Mouse (Mus musculus) lung, embryonic 15.5 days (tissue): ENCODE measurements around the gene Polk. TPM values are rescaled to one million over a fixed set of nuclear protein-coding genes. Genes with fewer than 3 reads are reported as not detected.

ENCODE experiments used
- ATAC-seq: fragments of 200-750 bp; cut with Nextera tagmentation; 2 replicates; pipeline ENCODE4 v1.8.0; 2017; ENCODE audit warnings: moderate number of reproducible peaks, borderline replicate concordance; ENCODE audit not compliant: low FRiP score, low TSS enrichment; ENCODE audit errors: extremely low read depth
- H3K27ac ChIP-seq: fragments of 300-500 bp; sonication (generic); 2 replicates; pipeline ENCODE4 v1.5.1; 2015; ENCODE audit warnings: moderate library complexity, mild to moderate bottlenecking, inconsistent platforms
- H3K27me3 ChIP-seq: fragments of 300-500 bp; sonication (generic); 2 replicates; pipeline ENCODE4 v1.6.1; 2015; ENCODE audit warnings: inconsistent platforms
- H3K36me3 ChIP-seq: fragments of 300-500 bp; sonication (generic); 2 replicates; pipeline ENCODE4 v1.6.1; 2015; ENCODE audit warnings: inconsistent platforms
- H3K4me1 ChIP-seq: fragments of 300-500 bp; sonication (generic); 2 replicates; pipeline ENCODE4 v1.6.1; 2015; ENCODE audit warnings: inconsistent platforms
- H3K4me2 ChIP-seq: fragments of 300-500 bp; sonication (generic); 2 replicates; pipeline ENCODE4 v1.6.1; 2015; ENCODE audit warnings: inconsistent platforms, mild to moderate bottlenecking, moderate library complexity
- H3K4me3 ChIP-seq: fragments of 300-500 bp; sonication (generic); 2 replicates; pipeline ENCODE4 v1.5.1; 2015; ENCODE audit warnings: mild to moderate bottlenecking, inconsistent platforms
- H3K9ac ChIP-seq: fragments of 300-500 bp; sonication (generic); 2 replicates; pipeline ENCODE4 v1.6.1; 2015; ENCODE audit warnings: inconsistent platforms
- H3K9me3 ChIP-seq: fragments of 300-500 bp; sonication (generic); 2 replicates; pipeline ENCODE4 v1.6.1; 2016; ENCODE audit warnings: inconsistent platforms
- WGBS: fragments of 180-500 bp; shearing (Covaris S2); methylation state at CpG from one replicate; pipeline ENCODE4 v1.1.7; 2015; 5-methylcytosine and 5-hydroxymethylcytosine counted together
- polyA plus RNA-seq: library from polyadenylated mRNA; unstranded; fragments of >200 nt; fragmentation: Nextera tagmentation; extraction: Ambion mirVana; gene quantifications from 2 replicates; pipeline ENCODE4 v1.2.1, GENCODE M21; 2015

The Polk gene
- polyA plus RNA-seq, 1 experiment from 2014 or later, result 8.7 TPM

DNA sequence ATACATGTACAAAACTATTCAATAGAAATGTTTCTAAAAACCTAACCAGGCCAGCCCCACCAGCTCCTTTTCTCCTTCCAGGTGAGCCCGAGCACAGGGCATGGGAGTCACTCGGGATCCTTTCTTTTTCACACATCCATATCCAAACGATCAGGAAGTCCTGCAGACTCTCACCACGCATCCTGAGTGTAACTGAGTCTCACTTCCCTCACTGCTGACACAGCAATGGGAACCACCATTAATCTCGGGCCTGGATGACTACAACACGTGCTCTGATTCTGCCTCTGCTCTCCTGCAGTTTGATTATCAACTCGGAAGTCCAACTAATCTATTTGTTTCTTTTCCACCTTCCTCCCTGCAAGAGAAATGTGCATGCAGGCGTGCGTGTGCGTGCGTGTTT, 14.5 kb downstream of the Polk start:
- ATAC-seq, result no peak
- H3K4me2 ChIP-seq, result no peak overlapping the region
- H3K9me3 ChIP-seq, result no peaks in the 10 kb centered on the region
- no peak overlapping the region for H3K9ac ChIP-seq
- peaks cover 3% of the 10 kb centered on the region; the same call in 1 of the 2 replicates for H3K4me1 ChIP-seq
- H3K27ac ChIP-seq, result no peak overlapping the region
- 0 out of 2 replicates have a peak, but pooled peaks cover 3% of the 10 kb centered on the region for H3K36me3 ChIP-seq
- no peak overlapping the region for H3K4me3 ChIP-seq
- no peaks in the 10 kb centered on the region for H3K27me3 ChIP-seq
- 83% methylated on average over 11 of the region's 11 CpGs for WGBS

GRCm38 (mm10) chr13:96527022-96527421, 15.4 kb downstream of the Polk start:
- Histone ChIP-seq H3K27ac (no peak overlapping the region), H3K27me3 (no peaks in the 10 kb centered on the region), H3K36me3 (0 out of 2 replicates have a peak, but pooled peaks cover 3% of the 10 kb centered on the region), H3K4me2 (no peak overlapping the region), H3K9ac (no peak overlapping the region), H3K4me3 (no peak overlapping the region), H3K9me3 (no peaks in the 10 kb centered on the region), H3K4me1 (peaks cover 3% of the 10 kb centered on the region; the same call in 1 of the 2 replicates)
- no peak for ATAC-seq
- WGBS, result 92% methylated on average over 3 of the region's 3 CpGs

- Histone ChIP-seq H3K27me3 (no peaks in the 10 kb centered on the region), H3K9me3 (no peaks in the 10 kb centered on the region), H3K9ac (no peak overlapping the region), H3K36me3 (no peaks in the 10 kb centered on the region), H3K4me1 (0 out of 2 replicates have a peak, but pooled peaks cover 6% of the 10 kb centered on the region), H3K4me2 (no peak overlapping the region), H3K4me3 (no peak overlapping the region), H3K27ac (no peak overlapping the region)
- WGBS, result 88% methylated on average over 3 of the region's 3 CpGs
- no peak for ATAC-seq
These were observed 21.1 kb downstream of the Polk start for GRCm38 (mm10) chr13:96521294-96521693.

GRCm38 (mm10) chr13:96517335-96517734, 25.0 kb downstream of the Polk start:
- H3K36me3 ChIP-seq, result no peaks in the 10 kb centered on the region
- ATAC-seq, result peak; percentile 32; the same call in 1 of the 2 replicates

GRCm38 (mm10) chr13:96516249-96516648, 26.1 kb downstream of the Polk start:
- Histone ChIP-seq H3K4me3 (no peak overlapping the region), H3K4me2 (no peak overlapping the region), H3K9me3 (no peaks in the 10 kb centered on the region), H3K27ac (no peak overlapping the region), H3K36me3 (no peaks in the 10 kb centered on the region), H3K27me3 (no peaks in the 10 kb centered on the region), H3K4me1 (peaks cover 23% of the 10 kb centered on the region; the same call in 1 of the 2 replicates), H3K9ac (no peak overlapping the region)
- no peak for ATAC-seq
- WGBS, result 94% methylated on average over 9 of the region's 9 CpGs

More at GRCm38 (mm10) chr13:96517335-96517734, 25.0 kb downstream of the Polk start:
- Histone ChIP-seq H3K9ac (no peak overlapping the region), H3K4me1 (peaks cover 13% of the 10 kb centered on the region; the same call in 1 of the 2 replicates), H3K27ac (no peak overlapping the region), H3K4me3 (no peak overlapping the region), H3K9me3 (no peaks in the 10 kb centered on the region), H3K4me2 (no peak overlapping the region), H3K27me3 (no peaks in the 10 kb centered on the region)
- 55% methylated on average over 2 of the region's 2 CpGs for WGBS

DNA sequence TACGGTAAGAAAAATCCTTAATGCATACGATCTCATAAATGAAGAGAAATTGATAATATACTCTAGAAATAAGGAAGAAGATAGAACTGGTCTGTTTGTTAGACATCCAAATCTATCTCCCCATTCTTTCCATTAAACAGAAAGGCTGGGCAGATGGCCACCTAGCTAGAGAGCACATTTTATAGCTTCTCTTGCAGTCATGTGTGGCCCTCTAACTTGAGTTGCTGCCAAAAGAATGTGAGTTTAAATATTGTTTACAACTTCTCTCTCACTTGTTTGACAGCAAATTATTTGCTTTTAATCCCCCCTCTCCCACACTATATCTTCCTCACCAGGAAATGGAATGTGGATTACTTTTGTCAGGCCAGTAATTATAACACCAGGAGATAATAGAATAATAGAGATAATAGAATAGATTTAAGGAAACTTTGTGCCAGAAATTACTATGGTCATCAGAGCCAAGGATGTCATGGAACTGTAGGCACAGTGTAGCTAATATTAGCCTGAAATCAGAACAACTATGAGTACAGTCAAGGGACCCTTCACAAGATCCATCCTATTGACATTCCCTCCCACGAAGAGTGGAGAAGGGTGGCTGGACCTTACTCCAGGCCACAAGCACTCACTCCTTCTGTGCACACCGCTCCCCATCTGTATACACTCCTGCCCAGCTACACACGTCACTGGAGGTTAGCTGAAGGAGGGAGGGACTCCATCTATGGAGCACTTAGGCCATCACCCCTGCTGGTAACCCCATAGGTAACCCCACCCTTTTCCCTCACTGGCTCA, 28.0 kb downstream of the Polk start:
- Histone ChIP-seq H3K9me3 (no peaks in the 10 kb centered on the region), H3K4me3 (no peak overlapping the region), H3K27me3 (0 out of 2 replicates have a peak, but pooled peaks cover under 1% of the 10 kb centered on the region), H3K36me3 (no peaks in the 10 kb centered on the region), H3K4me1 (peaks cover 25% of the 10 kb centered on the region; the same call in 1 of the 2 replicates), H3K9ac (no peak overlapping the region), H3K4me2 (no peak overlapping the region), H3K27ac (peak overlapping the region; percentile 47; the same call in 1 of the 2 replicates)
- ATAC-seq, result peak; percentile 79; the same call in 1 of the 2 replicates
- 40% methylated on average over 5 of the region's 5 CpGs for WGBS

DNA sequence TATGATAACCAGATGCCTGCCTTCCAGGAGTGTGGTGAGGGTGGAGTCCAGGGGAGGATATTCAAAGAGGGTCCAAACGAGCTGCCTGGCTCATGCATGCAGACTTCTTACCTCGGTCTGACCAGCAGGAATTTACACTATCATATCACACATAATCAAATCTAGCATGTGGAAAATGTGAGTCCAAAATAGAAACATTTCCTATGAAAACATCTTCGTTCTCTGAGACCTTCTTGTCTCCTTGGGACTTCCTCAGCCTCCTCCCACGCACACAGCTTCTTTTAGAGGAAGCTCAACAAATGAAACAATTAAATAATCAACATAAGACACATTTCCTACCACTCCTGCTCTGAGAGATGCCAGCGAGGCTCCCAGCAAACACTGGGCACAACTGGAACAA, 30.5 kb downstream of the Polk start:
- Histone ChIP-seq H3K9me3 (no peaks in the 10 kb centered on the region), H3K4me1 (peaks cover 27% of the 10 kb centered on the region), H3K4me3 (no peak overlapping the region), H3K27ac (no peak overlapping the region), H3K36me3 (no peaks in the 10 kb centered on the region), H3K9ac (no peak overlapping the region), H3K4me2 (no peak overlapping the region), H3K27me3 (0 out of 2 replicates have a peak, but pooled peaks cover 3% of the 10 kb centered on the region)
- WGBS, result 30% methylated on average over 5 of the region's 5 CpGs
- ATAC-seq, result no peak

DNA sequence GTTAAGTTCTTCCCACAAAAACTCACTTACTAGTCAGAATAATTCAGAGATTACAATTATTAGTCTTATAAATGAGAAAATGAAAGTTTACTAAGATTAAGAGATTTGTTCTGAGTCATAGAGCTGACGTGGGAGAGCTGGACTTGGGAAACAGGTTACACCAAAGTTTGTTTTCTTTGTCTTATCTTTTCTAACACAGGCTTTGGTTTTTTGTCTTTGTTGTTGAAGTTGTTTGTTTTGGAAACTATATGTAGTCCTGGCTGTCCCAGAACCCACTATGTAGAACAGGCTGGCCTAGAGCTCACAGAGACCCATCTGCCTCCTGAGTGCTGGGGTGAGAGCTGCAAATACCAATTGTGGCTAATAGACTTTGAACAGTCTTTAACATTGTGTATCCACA, 31.1 kb downstream of the Polk start:
- Histone ChIP-seq H3K27ac (no peak overlapping the region), H3K4me3 (no peak overlapping the region), H3K4me2 (no peak overlapping the region), H3K36me3 (no peaks in the 10 kb centered on the region), H3K4me1 (peaks cover 25% of the 10 kb centered on the region), H3K9ac (no peak overlapping the region), H3K9me3 (no peaks in the 10 kb centered on the region), H3K27me3 (0 out of 2 replicates have a peak, but pooled peaks cover 3% of the 10 kb centered on the region)
- 59% methylated on average over 1 of the region's 1 CpGs for WGBS
- no peak for ATAC-seq

DNA sequence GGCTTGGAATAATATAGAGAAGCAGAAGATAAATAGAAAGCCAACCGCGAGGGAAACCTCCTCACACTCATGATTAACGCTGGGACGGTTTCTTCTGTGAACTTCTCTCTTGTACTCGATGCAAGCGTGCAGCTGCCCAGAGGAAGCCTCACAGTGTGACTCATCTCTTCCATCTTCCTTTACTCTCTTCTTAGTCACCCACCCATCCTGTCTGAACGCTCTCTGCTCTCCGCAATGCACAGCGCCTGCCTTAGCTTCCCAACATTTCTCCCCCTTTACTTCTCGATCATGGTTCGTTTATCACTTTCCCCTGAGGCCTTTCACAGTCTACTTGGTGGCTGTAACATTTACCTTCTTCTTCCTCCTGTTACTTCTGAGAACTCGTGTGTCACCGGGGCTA, 31.7 kb downstream of the Polk start:
- no peak overlapping the region for H3K4me3 ChIP-seq
- no peak overlapping the region for H3K27ac ChIP-seq
- H3K9ac ChIP-seq, result no peak overlapping the region
- no peak overlapping the region for H3K4me2 ChIP-seq
- no peaks in the 10 kb centered on the region for H3K36me3 ChIP-seq
- WGBS, result 79% methylated on average over 13 of the region's 13 CpGs
- peaks cover 25% of the 10 kb centered on the region for H3K4me1 ChIP-seq
- no peak for ATAC-seq
- no peaks in the 10 kb centered on the region for H3K9me3 ChIP-seq
- 0 out of 2 replicates have a peak, but pooled peaks cover 3% of the 10 kb centered on the region for H3K27me3 ChIP-seq

DNA sequence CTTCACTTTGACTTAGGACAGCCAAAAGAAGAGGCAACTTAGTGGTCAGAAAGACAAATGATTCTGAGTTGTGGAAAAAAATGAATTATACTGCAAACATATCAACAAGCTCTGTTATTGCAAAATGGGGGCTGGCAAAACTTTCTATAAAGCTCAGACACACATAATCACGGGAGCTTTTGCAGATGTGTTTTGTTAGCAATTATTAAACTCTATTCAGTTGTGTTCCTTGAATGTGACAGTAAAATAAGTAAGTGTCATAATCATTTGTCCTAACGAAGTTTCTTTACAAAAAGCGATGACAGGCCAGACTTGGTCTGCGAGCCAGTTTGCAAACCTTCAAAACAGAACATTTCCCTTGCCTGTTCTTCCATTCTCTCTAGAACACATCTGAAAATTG, 34.8 kb downstream of the Polk start:
- peak; percentile 35; the same call in 1 of the 2 replicates for ATAC-seq
- 62% methylated on average over 4 of the region's 4 CpGs for WGBS
- Histone ChIP-seq H3K9ac (no peak overlapping the region), H3K36me3 (no peaks in the 10 kb centered on the region), H3K4me3 (no peak overlapping the region), H3K4me2 (no peak overlapping the region), H3K9me3 (no peaks in the 10 kb centered on the region), H3K4me1 (peaks cover 18% of the 10 kb centered on the region), H3K27me3 (0 out of 2 replicates have a peak, but pooled peaks cover 3% of the 10 kb centered on the region), H3K27ac (no peak overlapping the region)

DNA sequence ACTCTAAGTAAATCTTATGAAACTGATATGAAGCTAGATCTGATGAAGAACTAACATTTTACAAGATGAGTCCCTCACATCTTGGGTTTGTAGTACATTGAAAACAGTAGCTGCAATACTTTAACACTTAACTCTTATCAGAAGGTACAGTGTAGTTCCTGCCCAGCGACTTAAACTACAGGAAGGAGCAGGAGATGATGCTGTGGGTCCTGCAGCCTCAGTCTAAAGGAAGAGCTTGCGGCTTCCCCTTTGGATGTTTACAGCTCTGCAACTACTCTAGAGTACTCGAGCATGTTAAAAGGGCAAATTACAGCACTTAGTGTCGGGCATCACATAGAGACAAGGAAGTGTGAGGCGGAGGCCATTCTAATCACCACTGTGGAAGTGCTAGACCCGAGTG, 36.1 kb downstream of the Polk start:
- Histone ChIP-seq H3K4me1 (peaks cover 8% of the 10 kb centered on the region), H3K9me3 (no peaks in the 10 kb centered on the region), H3K27ac (no peak overlapping the region), H3K9ac (no peak overlapping the region), H3K4me2 (no peak overlapping the region), H3K4me3 (no peak overlapping the region), H3K27me3 (0 out of 2 replicates have a peak, but pooled peaks cover 3% of the 10 kb centered on the region), H3K36me3 (no peaks in the 10 kb centered on the region)
- no peak for ATAC-seq
- WGBS, result 66% methylated on average over 6 of the region's 6 CpGs

DNA sequence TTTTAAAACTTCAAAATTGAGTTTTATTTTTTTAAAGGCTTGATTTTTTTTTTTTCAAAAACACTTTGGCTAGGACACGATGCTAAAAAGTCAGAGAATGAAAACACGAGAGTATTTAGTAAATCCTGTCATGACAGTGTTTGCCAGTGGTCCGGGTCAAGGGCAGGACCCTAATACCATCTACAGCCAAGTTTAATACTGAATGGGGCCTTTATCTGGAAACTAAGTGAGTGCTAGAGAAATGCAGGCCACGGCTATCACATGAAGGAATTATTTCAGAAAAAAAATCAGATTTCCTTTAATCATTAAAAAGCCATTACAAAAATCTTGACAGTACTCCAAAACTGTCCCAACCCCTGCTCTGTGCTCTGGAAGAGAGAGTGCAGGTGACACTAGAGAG, 36.7 kb downstream of the Polk start:
- Histone ChIP-seq H3K4me2 (no peak overlapping the region), H3K4me3 (no peak overlapping the region), H3K36me3 (no peaks in the 10 kb centered on the region), H3K27me3 (0 out of 2 replicates have a peak, but pooled peaks cover 3% of the 10 kb centered on the region), H3K27ac (no peak overlapping the region), H3K9ac (no peak overlapping the region), H3K4me1 (peaks cover 6% of the 10 kb centered on the region; the same call in 1 of the 2 replicates), H3K9me3 (no peaks in the 10 kb centered on the region)
- 43% methylated on average over 4 of the region's 4 CpGs for WGBS
- no peak for ATAC-seq
